Mouse (Mus musculus) hindbrain, embryonic 12.5 days (tissue): ENCODE measurements around the gene Mrpl39. TPM values are rescaled to one million over a fixed set of nuclear protein-coding genes. Genes with fewer than 3 reads are reported as not detected.

Experiments
- ATAC-seq: fragments of 200-750 bp; cut with Nextera tagmentation; 2 replicates; pipeline ENCODE4 v1.8.0; 2017; ENCODE audit warnings: moderate TSS enrichment; ENCODE audit not compliant: low FRiP score
- H3K27ac ChIP-seq: fragments of 300-500 bp; sonication (generic); 2 replicates; pipeline ENCODE4 v1.5.1; 2016; ENCODE audit warnings: mild to moderate bottlenecking
- H3K27me3 ChIP-seq: fragments of 300-500 bp; sonication (generic); 2 replicates; pipeline ENCODE4 v1.6.1; 2016; ENCODE audit warnings: mild to moderate bottlenecking
- H3K36me3 ChIP-seq: fragments of 300-500 bp; sonication (generic); 2 replicates; pipeline ENCODE4 v1.6.1; 2016; ENCODE audit warnings: mild to moderate bottlenecking
- H3K4me1 ChIP-seq: fragments of 300-500 bp; sonication (generic); 2 replicates; pipeline ENCODE4 v1.6.1; 2016
- H3K4me2 ChIP-seq: fragments of 300-500 bp; sonication (generic); replicated peaks from 2 replicates; pipeline ENCODE4 v1.6.1; 2016; ENCODE audit warnings: mild to moderate bottlenecking
- H3K4me3 ChIP-seq: fragments of 300-500 bp; sonication (generic); 2 replicates; pipeline ENCODE4 v1.5.1; 2016; ENCODE audit warnings: mild to moderate bottlenecking
- H3K9ac ChIP-seq: fragments of 300-500 bp; sonication (generic); 2 replicates; pipeline ENCODE4 v1.6.1; 2016; ENCODE audit warnings: mild to moderate bottlenecking, moderate library complexity
- H3K9me3 ChIP-seq: fragments of 300-500 bp; sonication (generic); replicated peaks from 2 replicates; pipeline ENCODE4 v1.6.1; 2016; ENCODE audit warnings: mild to moderate bottlenecking
- WGBS: fragments of 180-500 bp; shearing (Covaris S2); methylation state at CpG from one replicate; pipeline ENCODE4 v1.1.7; 2016; 5-methylcytosine and 5-hydroxymethylcytosine counted together
- polyA plus RNA-seq: library from polyadenylated mRNA; unstranded; fragments of >200 nt; fragmentation: Nextera tagmentation; extraction: Ambion mirVana; gene quantifications from 2 replicates; pipeline ENCODE4 v1.2.1, GENCODE M21; 2016

The Mrpl39 gene
- 42.7 and 47.0 TPM in 2 replicates for polyA plus RNA-seq

- ATAC-seq = peak; percentile 99
- H3K9ac ChIP-seq = peak within 1 kb of the TSS; percentile 79
- WGBS = 2% methylated on average over 66 of the region's 66 CpGs
- H3K4me2 ChIP-seq = peak within 1 kb of the TSS; percentile 62
- peaks cover 15% of the 10 kb centered on the region for H3K36me3 ChIP-seq
- H3K4me1 ChIP-seq = peaks cover 5% of the 10 kb centered on the region
- peak within 1 kb of the TSS; percentile 37 for H3K27ac ChIP-seq
- no peaks in the 10 kb centered on the region for H3K27me3 ChIP-seq
- no peaks in the 10 kb centered on the region for H3K9me3 ChIP-seq
- peak within 1 kb of the TSS; percentile 78 for H3K4me3 ChIP-seq
Measured at GRCm38 (mm10) chr16:84735166-84736105, at the start of gene Mrpl39. Mrpl39 (minus strand) TSS chr16:84735742.

- no peak for ATAC-seq
- H3K4me2 ChIP-seq = no peak overlapping the region
- H3K9ac ChIP-seq = no peak overlapping the region
- H3K36me3 ChIP-seq = no peaks in the 10 kb centered on the region
- 29% methylated on average over 7 of the region's 7 CpGs for WGBS
- no peak overlapping the region for H3K27ac ChIP-seq
- H3K9me3 ChIP-seq = no peaks in the 10 kb centered on the region
- no peak overlapping the region for H3K4me3 ChIP-seq
- no peaks in the 10 kb centered on the region for H3K27me3 ChIP-seq
- H3K4me1 ChIP-seq = no peaks in the 10 kb centered on the region
Measured at GRCm38 (mm10) chr16:84784966-84785365, 49.4 kb upstream of the Mrpl39 start.

GRCm38 (mm10) chr16:84783279-84783678 lies 47.7 kb upstream of the Mrpl39 start:
- Histone ChIP-seq H3K4me2 (no peak overlapping the region), H3K4me3 (no peak overlapping the region), H3K27me3 (no peaks in the 10 kb centered on the region), H3K9me3 (0 out of 2 replicates have a peak, but pooled peaks cover 5% of the 10 kb centered on the region), H3K36me3 (peaks cover 4% of the 10 kb centered on the region), H3K4me1 (no peaks in the 10 kb centered on the region), H3K27ac (no peak overlapping the region), H3K9ac (no peak overlapping the region)
- 73% methylated on average over 2 of the region's 2 CpGs for WGBS
- no peak for ATAC-seq

DNA sequence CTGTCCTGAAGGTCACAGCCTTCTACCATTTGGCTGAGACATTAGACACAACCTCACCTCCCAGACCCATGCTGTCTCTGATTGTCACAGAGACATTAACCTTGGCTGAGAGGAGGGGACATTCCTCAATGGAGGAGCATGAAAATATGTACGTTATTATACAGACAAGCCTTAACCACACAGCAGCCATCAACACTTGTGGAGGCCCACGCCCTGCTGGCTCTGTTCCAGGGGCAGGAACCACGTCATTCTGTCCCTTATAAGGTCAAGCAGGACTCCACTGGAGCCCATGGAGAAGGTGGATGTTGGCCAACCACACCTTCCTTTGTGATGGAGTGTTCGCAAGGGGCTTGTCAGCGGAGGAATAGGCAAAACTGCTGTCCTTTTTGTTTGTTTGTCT lies 44.2 kb upstream of the Mrpl39 start:
- H3K27ac ChIP-seq = no peak overlapping the region
- no peak overlapping the region for H3K4me2 ChIP-seq
- H3K9me3 ChIP-seq = 0 out of 2 replicates have a peak, but pooled peaks cover 5% of the 10 kb centered on the region
- peaks cover 4% of the 10 kb centered on the region for H3K36me3 ChIP-seq
- no peak for ATAC-seq
- 85% methylated on average over 5 of the region's 5 CpGs for WGBS
- H3K4me3 ChIP-seq = no peak overlapping the region
- H3K27me3 ChIP-seq = no peaks in the 10 kb centered on the region
- H3K9ac ChIP-seq = no peak overlapping the region
- H3K4me1 ChIP-seq = peaks cover 7% of the 10 kb centered on the region

DNA sequence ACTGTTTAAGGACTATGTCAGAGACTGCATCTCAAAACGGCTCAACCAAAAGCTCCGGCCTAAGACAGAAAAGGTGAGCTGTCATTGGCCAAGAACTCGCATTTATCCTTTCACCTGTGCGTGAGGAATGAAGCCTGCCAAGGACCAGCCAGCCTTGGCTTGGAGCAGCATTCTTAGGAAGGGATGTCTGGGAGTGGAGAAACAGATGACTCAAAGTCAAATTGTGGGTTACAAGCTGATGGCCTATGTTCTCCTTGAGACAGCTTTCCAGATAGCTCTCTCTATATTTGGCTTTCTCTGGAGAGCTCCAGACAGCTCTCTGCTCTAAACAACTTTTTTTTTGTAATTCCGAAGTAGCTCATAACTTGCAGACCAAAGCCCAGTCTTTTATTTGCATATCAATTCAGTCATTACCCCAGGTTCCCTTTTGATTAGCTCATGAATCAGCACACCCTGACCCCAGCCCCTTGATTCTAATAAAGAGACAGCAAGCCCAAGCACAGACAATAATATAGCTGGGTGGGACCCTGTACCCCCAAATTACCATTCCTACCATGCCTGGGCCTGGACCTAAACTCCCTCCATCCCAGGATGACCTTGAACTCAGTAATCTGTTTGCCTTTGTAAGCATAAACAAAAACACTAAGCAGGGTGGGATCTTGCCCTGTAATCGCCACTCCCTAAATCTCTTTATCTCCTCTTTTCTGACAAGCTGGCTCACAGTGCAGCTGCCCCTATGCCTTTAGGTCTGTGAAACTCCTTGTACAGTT lies 43.5 kb upstream of the Mrpl39 start:
- 0 out of 2 replicates have a peak, but pooled peaks cover 5% of the 10 kb centered on the region for H3K9me3 ChIP-seq
- H3K36me3 ChIP-seq = peaks cover 4% of the 10 kb centered on the region
- H3K4me1 ChIP-seq = peaks cover 7% of the 10 kb centered on the region
- no peak overlapping the region for H3K27ac ChIP-seq
- no peak for ATAC-seq
- WGBS = 84% methylated on average over 6 of the region's 6 CpGs
- H3K4me2 ChIP-seq = no peak overlapping the region
- no peaks in the 10 kb centered on the region for H3K27me3 ChIP-seq
- no peak overlapping the region for H3K4me3 ChIP-seq
- no peak overlapping the region for H3K9ac ChIP-seq

DNA sequence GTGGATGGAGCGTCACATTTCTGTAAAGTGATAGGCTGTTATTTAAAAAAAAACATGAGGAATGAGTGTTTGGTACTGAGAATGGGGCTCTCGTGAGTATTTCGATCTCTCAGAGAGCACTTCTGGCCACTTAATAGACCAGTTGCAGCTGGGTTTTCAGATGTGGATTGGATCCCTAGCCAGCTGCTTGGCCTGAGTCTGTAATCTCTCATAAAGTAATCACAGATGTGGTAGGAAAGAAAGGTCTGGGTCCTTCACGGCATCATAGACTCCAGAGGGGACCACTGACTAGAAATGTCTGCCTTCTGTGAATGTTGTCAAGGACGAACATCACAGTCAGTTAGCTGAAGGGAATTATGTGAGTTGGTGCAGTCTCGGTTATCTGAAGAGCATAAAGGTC lies 42.9 kb upstream of the Mrpl39 start:
- peaks cover 9% of the 10 kb centered on the region for H3K4me1 ChIP-seq
- no peak overlapping the region for H3K4me2 ChIP-seq
- H3K9me3 ChIP-seq = 0 out of 2 replicates have a peak, but pooled peaks cover 5% of the 10 kb centered on the region
- H3K4me3 ChIP-seq = no peak overlapping the region
- ATAC-seq = no peak
- no peaks in the 10 kb centered on the region for H3K27me3 ChIP-seq
- no peak overlapping the region for H3K9ac ChIP-seq
- H3K27ac ChIP-seq = no peak overlapping the region
- WGBS = 85% methylated on average over 6 of the region's 6 CpGs
- H3K36me3 ChIP-seq = peaks cover 4% of the 10 kb centered on the region

DNA sequence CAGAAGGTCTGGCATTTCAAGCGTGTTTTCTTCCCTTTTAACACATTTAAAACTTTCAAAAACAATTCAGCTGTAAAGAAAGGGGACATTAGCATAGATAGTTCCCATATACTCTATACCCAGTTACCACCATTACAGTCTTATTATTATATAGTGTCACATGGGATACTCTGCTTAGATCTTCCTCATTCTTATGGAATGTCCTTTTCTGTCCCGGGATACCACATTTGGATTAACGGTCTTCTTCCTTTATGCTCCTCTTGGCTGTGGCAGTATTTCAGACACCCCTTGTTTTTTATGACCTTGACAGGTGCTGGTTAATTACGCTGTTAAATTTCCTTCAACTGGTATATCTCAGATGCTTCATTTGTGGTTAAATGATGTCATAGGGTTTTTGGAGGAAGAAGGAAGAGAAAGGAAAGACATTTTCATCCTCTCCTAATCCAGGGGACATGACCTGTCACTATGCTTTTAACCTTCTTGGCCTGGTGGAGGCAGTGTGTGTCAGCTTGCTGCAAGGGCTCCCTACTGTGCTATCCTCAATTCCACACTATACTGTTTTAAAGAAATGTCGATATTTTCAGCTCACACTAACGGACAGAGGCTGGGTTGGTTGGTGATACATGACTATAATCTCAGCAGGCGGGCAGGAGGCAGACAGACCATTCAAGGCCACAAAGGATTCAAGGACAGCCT lies 40.7 kb upstream of the Mrpl39 start:
- Histone ChIP-seq H3K27ac (no peak overlapping the region), H3K4me3 (peak overlapping the region; percentile 70), H3K4me2 (peak overlapping the region; percentile 86), H3K27me3 (no peaks in the 10 kb centered on the region), H3K9me3 (0 out of 2 replicates have a peak, but pooled peaks cover 5% of the 10 kb centered on the region), H3K4me1 (peaks cover 14% of the 10 kb centered on the region), H3K36me3 (peaks cover 4% of the 10 kb centered on the region), H3K9ac (no peak overlapping the region)
- no peak for ATAC-seq
- 53% methylated on average over 7 of the region's 7 CpGs for whole genome bisulfite sequencing

GRCm38 (mm10) chr16:84775356-84775755 lies 39.8 kb upstream of the Mrpl39 start:
- 25% methylated on average over 11 of the region's 11 CpGs for WGBS

DNA sequence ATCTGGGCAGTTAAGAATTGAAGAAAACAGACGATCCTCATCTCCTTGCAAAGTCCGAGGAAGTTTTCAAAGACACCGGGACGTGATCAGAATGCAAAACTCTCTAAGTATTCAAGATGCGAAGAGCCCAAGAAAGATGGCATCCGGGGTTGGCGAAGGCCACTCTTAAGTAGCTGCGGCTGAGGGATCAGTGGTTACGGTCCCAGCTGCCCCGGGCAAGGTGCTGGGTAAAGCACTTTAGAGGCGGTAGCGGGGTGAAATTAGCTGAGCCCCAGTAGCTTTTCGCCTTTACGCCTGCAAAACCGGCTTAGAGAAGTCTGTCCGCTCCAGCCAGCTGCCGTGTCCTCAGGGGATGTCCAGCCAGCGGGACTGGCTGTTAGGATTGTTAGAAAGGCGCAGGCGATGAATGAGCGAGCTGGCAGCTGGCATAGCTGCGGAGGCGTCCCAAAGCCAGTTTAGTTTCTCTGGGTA lies 39.3 kb upstream of the Mrpl39 start:
- H3K9ac ChIP-seq = peak overlapping the region; percentile 80
- no peaks in the 10 kb centered on the region for H3K27me3 ChIP-seq
- peak overlapping the region; percentile 86 for H3K4me2 ChIP-seq
- peaks cover 14% of the 10 kb centered on the region for H3K4me1 ChIP-seq
- H3K4me3 ChIP-seq = peak overlapping the region; percentile 70
- under 1% methylated on average over 23 of the region's 23 CpGs for WGBS
- peak overlapping the region; percentile 95 for H3K27ac ChIP-seq
- peaks cover 4% of the 10 kb centered on the region for H3K36me3 ChIP-seq
- peak; percentile 36 for ATAC-seq
- 0 out of 2 replicates have a peak, but pooled peaks cover 5% of the 10 kb centered on the region for H3K9me3 ChIP-seq

More at GRCm38 (mm10) chr16:84775356-84775755, 39.8 kb upstream of the Mrpl39 start:
- Histone ChIP-seq H3K27me3 (no peaks in the 10 kb centered on the region), H3K9ac (peak overlapping the region; percentile 80), H3K4me3 (peak overlapping the region; percentile 70), H3K9me3 (0 out of 2 replicates have a peak, but pooled peaks cover 5% of the 10 kb centered on the region), H3K4me2 (peak overlapping the region; percentile 86), H3K36me3 (peaks cover 4% of the 10 kb centered on the region), H3K27ac (peak overlapping the region; percentile 95; the same call in 1 of the 2 replicates), H3K4me1 (peaks cover 14% of the 10 kb centered on the region)
- no peak for ATAC-seq

DNA sequence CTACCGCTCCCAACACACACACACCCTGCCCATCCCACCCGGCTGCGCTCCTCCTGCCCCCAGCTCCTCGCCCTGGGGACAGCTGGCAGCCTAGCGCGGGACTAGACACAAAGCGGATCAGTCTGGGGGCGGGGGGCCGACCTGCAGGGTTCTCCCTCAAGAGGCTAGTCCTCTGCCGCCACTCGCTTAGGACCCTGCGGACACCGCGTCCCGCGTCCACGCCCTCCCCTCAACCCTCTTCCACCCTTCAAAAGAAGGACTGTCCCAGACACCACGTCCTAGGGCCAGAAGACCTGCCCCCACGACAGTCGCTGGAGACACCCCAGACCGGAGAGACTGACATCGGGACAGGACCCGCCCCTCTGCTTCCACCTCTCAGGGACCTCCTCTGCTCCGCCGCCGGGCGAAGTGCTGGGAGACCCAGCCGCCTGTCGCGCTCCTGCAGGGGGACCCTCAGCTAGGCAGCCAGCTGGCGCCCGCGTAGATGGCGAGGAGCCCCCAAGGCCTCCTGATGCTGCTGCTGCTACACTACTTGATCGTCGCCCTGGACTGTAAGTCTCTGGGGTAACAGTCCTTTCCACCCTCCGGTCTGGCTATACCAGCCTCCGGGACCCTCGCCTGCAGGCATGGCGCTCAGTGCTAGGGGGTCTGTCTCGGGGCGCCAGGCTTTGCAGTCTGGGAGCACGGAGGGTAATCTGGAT lies 38.6 kb upstream of the Mrpl39 start, which contains the start of gene Jam2:
Gene Jam2, plus strand, starts transcription at position 121 of the 701 bp plus-strand sequence.
- Histone ChIP-seq H3K4me2 (peak within 1 kb of the TSS; percentile 86), H3K9me3 (0 out of 2 replicates have a peak, but pooled peaks cover 3% of the 10 kb centered on the region), H3K27ac (peak within 1 kb of the TSS; percentile 95), H3K36me3 (peaks cover 4% of the 10 kb centered on the region), H3K9ac (peak within 1 kb of the TSS; percentile 80), H3K4me1 (peaks cover 14% of the 10 kb centered on the region), H3K4me3 (peak within 1 kb of the TSS; percentile 70), H3K27me3 (no peaks in the 10 kb centered on the region)
- ATAC-seq = peak; percentile 91
- 0% methylated on average over 42 of the region's 43 CpGs for WGBS
